Mouse (Mus musculus) left cerebral cortex, adult 2 months (tissue): ENCODE results near the gene Slamf9. TPM values are rescaled to one million over a fixed set of nuclear protein-coding genes. Genes with fewer than 3 reads are reported as not detected.

Experiments
- DNase-seq, 2 experiments: peaks; one replicate each; pipeline ENCODE4 v3.0.0; 2021 to 2022; ENCODE audit warnings: low spot score in 2 of 2, mixed read lengths in 1 of 2; ENCODE audit errors: extremely low spot score in 1 of 2
- H3K27ac ChIP-seq: fragments of 200-600 bp; 2 replicates; pipeline ENCODE4 v1.8.1; 2022
- H3K4me3 ChIP-seq: fragments of 200-600 bp; 2 replicates; pipeline ENCODE4 v1.8.1; 2022
- CTCF ChIP-seq: fragments of 200-600 bp; IDR thresholded peaks from 2 replicates; pipeline ENCODE4 v1.8.1; 2022; ENCODE audit warnings: antibody characterized with exemption, mild to moderate bottlenecking, moderate library complexity
- intact Hi-C: fragments of 180-260 bp; cut with DNase I; formaldehyde crosslinking; loops from one replicate; pipeline ENCODE4 v1.15.1; 2025
- total RNA-seq, 2 experiments: library from RNA; stranded (reverse); gene quantifications; 2 replicates each; pipeline ENCODE4 v1.2.3; 2021

Slamf9 gene
- total RNA-seq, 2 experiments from 2014 or later, result 0.70 to 0.79 TPM

- no peak for TF ChIP-seq CTCF
- intact Hi-C loops, result loop anchor here (5.0 kb wide), 1 partner anchor 908 kb away; no protein-coding TSS in a partner anchor
- Histone ChIP-seq H3K27ac (no peak overlapping the region), H3K4me3 (no peak overlapping the region)
- no peak for DNase-seq
Observed at GRCm38 (mm10) chr1:172484671-172485070, 9.5 kb downstream of the Slamf9 start.

GRCm38 (mm10) chr1:172485821-172486220, 10.7 kb downstream of the Slamf9 start:
- intact Hi-C loops, result loop anchor here (5.0 kb wide), 1 partner anchor 906 kb away; no protein-coding TSS in a partner anchor
- no peak for DNase-seq
- Histone ChIP-seq H3K27ac (no peak overlapping the region), H3K4me3 (no peak overlapping the region)
- TF ChIP-seq CTCF, result no peak

- intact Hi-C loops, result loop anchor here (5.0 kb wide), 1 partner anchor 906 kb away; no protein-coding TSS in a partner anchor
- H3K4me3 ChIP-seq, result no peak overlapping the region
- DNase-seq, result no peak
- no peak overlapping the region for H3K27ac ChIP-seq
- TF ChIP-seq CTCF, result no peak
Observed at GRCm38 (mm10) chr1:172486236-172486635, 11.1 kb downstream of the Slamf9 start.

GRCm38 (mm10) chr1:172486651-172487050, 11.5 kb downstream of the Slamf9 start:
- no peak for TF ChIP-seq CTCF
- Histone ChIP-seq H3K27ac (no peak overlapping the region), H3K4me3 (no peak overlapping the region)
- intact Hi-C loops, result loop anchor here (5.0 kb wide), 1 partner anchor 906 kb away; no protein-coding TSS in a partner anchor
- no peak for DNase-seq

GRCm38 (mm10) chr1:172487859-172488258, 12.7 kb downstream of the Slamf9 start:
- no peak for TF ChIP-seq CTCF
- no peak for DNase-seq
- Histone ChIP-seq H3K4me3 (no peak overlapping the region), H3K27ac (no peak overlapping the region)
- intact Hi-C loops, result loop anchor here (5.0 kb wide), 1 partner anchor 904 kb away; no protein-coding TSS in a partner anchor

- intact Hi-C loops, result loop anchor here (5.0 kb wide), 1 partner anchor 903 kb away; no protein-coding TSS in a partner anchor
Observed at GRCm38 (mm10) chr1:172488831-172489230, 13.7 kb downstream of the Slamf9 start.

GRCm38 (mm10) chr1:172489585-172490250, 14.6 kb downstream of the Slamf9 start:
- intact Hi-C loops, result loop anchor here (1.0 to 5.0 kb wide), 2 partner anchors 77 to 903 kb away; no protein-coding TSS in a partner anchor
- Histone ChIP-seq H3K27ac (no peak overlapping the region), H3K4me3 (peak overlapping the region; percentile 57)
- DNase-seq, result no peak
- TF ChIP-seq CTCF, result no peak

More at GRCm38 (mm10) chr1:172488831-172489230, 13.7 kb downstream of the Slamf9 start:
- no peak overlapping the region for H3K27ac ChIP-seq
- DNase-seq, result no peak
- no peak for TF ChIP-seq CTCF
- H3K4me3 ChIP-seq, result no peak overlapping the region

GRCm38 (mm10) chr1:172490261-172490661, 15.1 kb downstream of the Slamf9 start:
- intact Hi-C loops, result loop anchor here (1.0 kb wide), 1 partner anchor 78 kb away; no protein-coding TSS in a partner anchor
- Histone ChIP-seq H3K4me3 (peak overlapping the region; percentile 57), H3K27ac (no peak overlapping the region)
- peak; percentile 84 to 95 for DNase-seq
- TF ChIP-seq CTCF, result peak; percentile 99

- no peak for TF ChIP-seq CTCF
- H3K4me3 ChIP-seq, result no peak overlapping the region
- no peak overlapping the region for H3K27ac ChIP-seq
- DNase-seq, result no peak
- intact Hi-C loops, result no loop called here
Observed at GRCm38 (mm10) chr1:172492047-172492446, 16.9 kb downstream of the Slamf9 start.

GRCm38 (mm10) chr1:172493516-172493915, 18.4 kb downstream of the Slamf9 start:
- intact Hi-C loops, result no loop called here
- no peak for TF ChIP-seq CTCF

GRCm38 (mm10) chr1:172496030-172496429, 20.9 kb downstream of the Slamf9 start:
- no peak for DNase-seq
- H3K4me3 ChIP-seq, result no peak overlapping the region
- no peak overlapping the region for H3K27ac ChIP-seq
- no peak for TF ChIP-seq CTCF
- intact Hi-C loops, result no loop called here

More at GRCm38 (mm10) chr1:172493516-172493915, 18.4 kb downstream of the Slamf9 start:
- DNase-seq, result no peak
- Histone ChIP-seq H3K27ac (no peak overlapping the region), H3K4me3 (no peak overlapping the region)

GRCm38 (mm10) chr1:172497428-172497827, 22.3 kb downstream of the Slamf9 start:
- TF ChIP-seq CTCF, result no peak
- Histone ChIP-seq H3K4me3 (no peak overlapping the region), H3K27ac (no peak overlapping the region)
- no peak for DNase-seq
- intact Hi-C loops, result no loop called here
